Mouse (Mus musculus): Measurements from ENCODE around the gene Cyp2j6. TPM values are rescaled to one million over a fixed set of nuclear protein-coding genes. Genes with fewer than 3 reads are reported as not detected.
"Not testable (repeated sequence)": the region's sequence is repeated elsewhere in the genome, so short reads cannot be mapped to it uniquely, and the experiment has no call there.

The Cyp2j6 gene
- total RNA-seq (2021): 1 to 10 TPM; 5.8 to 6.6 TPM
- long read RNA-seq, experiment 1, partial matches to known transcripts: 0 of 4 reads
- long read RNA-seq, experiment 1, other reads (novel, unspliced or antisense): 0 of 4 reads
- long read RNA-seq, experiment 2, transcript Cyp2j6-201 (9 exons, 3,605 nt): major isoform, 6 of 6 reads
- long read RNA-seq, experiment 2, partial matches to known transcripts: 0 of 6 reads
- long read RNA-seq, experiment 2, other reads (novel, unspliced or antisense): 0 of 6 reads

DNA sequence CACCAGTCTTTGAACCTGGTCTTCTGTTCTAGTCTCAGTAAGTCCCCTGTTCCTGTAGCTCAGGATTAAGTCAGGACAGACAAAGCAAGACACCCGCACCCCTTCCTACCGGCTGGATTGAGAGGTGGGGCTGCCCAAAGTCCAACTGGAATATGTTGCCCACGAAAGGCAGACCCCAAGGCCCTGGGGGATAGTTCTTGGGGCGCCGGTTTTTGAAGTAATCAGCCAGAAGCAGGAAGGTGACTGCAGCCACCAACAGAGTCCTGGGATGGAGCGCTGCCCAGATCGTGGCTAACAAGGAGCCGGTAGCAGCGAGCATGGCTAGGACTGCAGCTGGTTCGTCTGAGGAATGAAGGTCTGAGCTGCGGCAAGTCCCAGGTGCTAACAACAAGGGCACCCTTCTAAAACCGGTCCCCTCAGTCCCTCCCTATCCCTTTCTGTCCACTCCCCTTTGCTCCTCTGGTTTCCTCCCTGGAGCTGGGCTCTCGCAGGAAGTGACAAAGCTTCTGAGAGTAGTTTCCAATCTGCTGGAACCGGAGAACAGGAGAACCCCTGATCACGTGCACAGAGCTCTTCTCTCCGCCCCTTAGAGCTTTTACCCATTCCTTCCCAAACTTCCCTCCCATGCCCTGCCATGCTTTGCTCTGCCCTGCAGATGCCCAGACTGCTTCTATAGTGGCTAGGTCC lies at the start of gene Cyp2j6:
Gene Cyp2j6 (minus strand): TSS at position 529 of the 687 bp plus-strand sequence.
- DNase-seq: peak; percentile 49 to 53

DNA sequence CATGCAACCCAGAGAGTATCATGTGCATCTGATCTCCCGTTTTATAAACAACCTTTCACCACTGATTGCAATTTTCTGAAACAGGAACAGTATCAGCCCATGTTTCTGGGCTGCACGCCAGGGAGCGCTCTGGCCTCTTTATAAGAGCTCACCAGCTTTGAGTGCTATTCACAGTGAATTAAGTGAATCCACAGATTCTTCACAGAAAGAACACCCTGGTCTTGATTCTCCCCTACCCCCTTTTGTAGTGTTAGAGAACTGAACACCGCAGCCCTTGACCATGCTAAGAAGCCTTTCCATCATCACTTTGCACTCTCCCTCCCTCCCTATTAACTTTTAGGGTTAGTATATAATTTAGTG lies 38.3 kb upstream of the Cyp2j6 start:
- peak; percentile 53 to 64 for DNase-seq

DNA sequence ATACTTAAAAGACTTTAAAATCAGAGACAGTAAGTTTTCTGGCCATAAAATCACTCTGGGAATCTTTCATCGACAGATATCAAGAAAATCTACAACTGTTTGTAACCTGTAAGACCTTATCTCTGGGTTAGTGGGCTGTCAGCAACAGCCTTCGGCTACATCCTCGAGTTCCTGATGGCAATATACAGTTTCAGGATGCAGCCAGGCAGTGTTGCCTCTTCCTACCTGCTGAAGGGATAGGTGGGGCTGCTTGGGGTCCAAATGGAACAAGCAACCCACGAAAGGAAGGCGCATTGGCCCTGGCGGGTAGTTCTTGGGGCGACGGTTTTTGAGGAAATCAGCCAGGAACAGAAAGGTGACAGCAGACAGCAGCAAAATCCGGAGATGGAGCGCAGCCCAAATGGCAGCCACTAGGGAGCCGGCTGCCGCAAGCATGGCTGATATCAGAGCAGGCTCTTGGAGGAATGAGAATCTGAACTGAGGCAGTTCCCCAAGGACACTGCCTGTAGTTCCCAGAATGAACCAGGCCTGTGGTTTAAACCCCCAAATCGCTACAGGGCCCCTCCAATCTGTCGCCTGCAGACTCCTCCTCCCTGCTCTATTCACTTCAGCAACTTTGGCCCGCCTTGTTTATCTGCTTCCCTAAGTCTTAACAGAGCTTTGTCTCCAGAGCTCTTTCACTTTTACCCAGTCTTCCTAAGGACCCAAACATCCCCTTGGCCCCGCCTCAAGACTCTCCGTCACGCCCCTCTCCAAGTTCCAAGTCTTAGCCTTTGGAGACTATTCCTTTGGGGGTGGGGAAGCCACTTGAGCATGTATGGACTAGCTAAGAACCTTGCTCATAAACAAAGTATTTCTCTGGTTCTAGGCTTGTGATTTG lies 37.7 kb upstream of the Cyp2j6 start, which contains the start of gene Cyp2j9:
Gene Cyp2j9 (minus strand): TSS at position 668 of the 880 bp plus-strand sequence.
- peak; percentile 23 to 49 for DNase-seq

DNA sequence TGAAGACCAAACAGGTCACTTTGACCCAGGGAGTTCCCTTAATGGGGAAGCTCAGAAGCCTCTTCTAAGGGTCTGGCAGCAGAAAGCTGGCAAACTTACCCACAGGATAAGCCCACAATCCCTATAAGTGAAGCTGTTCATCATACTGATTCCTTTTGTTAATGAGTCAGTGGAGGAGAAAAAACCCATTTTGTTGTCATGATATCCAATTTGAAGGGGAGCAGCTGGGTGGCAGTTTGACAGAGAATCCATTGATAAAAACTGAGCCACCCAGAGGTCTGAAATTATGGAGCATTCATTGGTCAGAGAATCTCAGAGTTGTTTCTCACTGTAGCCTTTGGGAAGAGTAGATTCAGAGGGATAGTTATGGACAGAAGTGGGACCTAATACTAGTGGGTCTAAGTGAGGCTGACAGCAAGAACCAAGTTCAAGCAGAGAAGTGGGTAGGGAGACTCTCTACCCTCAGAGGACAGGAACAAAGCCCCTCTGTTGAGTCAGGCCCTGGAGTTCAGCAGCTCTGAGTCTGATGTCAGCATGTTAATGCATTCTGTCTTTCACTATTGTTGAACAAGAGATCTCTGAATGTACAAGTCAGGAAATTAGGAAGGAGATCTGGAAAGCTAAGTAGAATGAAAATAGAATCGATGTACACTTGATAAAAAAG lies 28.1 kb upstream of the Cyp2j6 start:
- DNase-seq: no peak

DNA sequence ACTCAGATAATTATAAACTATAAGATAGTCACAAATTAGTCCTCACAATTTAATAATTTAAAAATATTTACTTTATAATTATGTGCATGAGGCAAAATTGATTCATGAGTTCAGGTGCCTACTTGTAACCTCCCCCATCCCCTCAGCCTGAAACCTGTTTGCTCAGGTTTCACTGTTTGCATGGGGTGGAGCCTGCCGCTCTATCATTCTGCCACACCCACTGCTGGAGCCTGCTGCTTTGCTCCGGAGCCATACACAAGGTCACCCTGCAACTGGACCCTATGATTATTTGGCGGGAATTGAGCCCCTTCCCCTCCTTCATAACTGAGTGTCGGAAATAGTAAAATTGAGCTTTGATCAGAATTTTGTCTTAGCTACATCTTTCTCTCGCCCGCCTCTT lies 26.9 kb upstream of the Cyp2j6 start:
- not testable (repeated sequence) for DNase-seq

DNA sequence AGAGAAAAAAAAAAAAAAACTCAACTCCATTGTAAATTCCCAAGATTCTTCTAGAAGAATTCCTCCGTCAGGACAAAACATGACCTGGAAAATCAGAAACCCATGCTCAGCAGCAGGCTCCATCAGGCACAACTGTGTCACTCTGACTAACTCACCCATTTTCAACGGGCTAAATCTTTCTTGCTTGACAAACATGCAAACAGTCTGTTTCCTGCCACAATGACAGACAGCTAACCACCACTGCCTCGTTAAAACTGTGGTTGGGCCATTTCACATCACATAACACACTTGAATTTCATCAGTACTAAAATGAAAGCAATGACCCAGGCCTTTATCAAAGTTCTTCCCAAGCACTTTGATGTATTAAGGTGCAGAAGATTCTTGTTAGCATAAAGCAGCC lies 16.0 kb upstream of the Cyp2j6 start:
- DNase-seq: no peak

DNA sequence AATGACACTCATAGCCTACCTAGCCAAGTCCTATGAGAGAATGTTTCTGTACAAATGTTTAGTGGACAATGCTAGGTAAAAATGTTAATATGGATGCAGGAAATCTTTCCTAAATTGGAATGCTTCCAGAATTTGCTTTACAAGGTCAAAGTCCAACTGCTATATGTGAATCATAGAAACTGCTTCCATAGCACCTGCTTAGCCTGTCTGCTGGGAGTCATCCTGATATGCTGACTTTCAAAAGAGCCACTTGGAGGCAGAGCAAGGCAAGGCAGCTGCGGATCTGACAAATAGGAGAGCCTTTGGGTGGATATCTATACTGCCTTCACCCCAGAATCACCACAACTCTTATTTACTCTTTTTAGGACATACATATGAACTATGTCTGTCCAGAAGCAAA lies 14.5 kb upstream of the Cyp2j6 start:
- DNase-seq: no peak

DNA sequence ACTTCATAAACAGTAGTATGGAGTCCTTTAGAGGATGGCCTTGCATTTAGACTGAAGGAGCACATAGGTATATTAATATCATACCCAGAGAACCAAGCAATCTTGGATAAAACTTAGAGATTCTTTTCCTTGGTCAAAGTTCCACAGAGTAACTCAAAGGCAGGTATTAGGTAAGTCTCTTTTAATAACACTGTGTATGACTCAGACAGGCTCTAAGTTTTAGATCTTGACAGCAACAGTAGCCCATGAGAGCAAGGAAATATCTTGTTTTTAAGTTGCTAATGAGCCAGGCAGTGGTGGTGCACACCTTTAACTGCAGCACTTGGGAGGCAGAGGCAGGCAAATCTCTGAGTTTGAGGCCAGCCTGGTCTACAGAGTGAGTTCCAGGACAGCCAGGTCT lies 12.3 kb upstream of the Cyp2j6 start:
- no peak for DNase-seq

DNA sequence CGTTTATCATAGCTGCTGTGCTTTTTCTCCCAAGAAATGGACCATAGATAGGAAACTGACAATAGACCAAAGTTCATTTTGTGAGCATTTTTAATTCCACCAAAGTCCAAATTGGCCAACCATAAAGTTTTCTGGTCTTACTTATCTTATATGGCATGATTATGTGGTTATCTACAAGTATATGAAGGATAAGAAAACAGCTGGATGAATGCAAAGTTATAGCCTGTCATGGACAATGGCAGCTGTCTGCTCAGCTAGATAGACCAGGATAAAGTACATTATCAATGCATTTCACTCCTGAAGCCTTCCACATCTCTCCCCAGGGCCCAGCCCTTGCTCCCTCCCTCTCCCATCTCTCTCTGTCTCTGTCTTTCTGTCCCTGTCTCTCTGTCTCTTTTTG lies 7.0 kb upstream of the Cyp2j6 start:
- no peak for DNase-seq

DNA sequence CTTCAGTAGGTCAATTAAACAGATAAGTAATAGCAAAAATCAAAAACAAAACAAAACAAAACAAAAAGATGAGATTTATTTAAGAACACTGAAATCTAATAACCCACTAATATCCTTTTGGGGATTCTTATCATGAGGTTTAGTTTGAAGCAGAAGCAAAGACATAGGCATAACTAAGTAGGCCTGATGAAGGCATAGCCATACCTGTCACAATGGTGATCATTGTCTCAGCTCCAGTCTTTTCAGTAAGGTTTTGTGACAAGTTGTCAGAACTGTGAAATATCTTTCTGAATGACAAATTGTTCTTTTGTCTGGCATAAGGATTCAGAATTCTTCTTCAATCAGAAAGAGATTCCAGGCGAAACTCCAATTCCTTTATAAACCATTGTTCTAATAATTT lies 6.3 kb upstream of the Cyp2j6 start:
- DNase-seq: no peak

DNA sequence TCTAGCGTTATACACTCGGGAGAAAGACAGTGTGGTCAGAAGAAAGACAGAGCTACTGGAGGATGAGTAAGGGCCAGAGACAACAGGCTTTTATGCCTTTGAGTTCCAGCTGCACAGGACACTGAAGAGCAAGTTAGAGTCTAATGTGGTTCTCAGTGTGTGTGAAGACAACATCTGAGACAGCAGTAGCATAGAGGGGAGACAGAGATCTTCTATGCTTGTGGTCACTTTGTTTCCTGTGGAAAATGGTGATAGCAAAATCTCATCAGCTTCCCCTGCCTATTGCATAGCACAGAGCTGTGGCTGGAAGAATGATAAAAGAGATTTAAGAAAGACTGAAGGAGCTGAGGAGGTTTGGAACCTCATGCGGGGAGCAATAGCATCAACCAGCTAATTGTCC lies 1.8 kb downstream of the Cyp2j6 start:
- DNase-seq: no peak

DNA sequence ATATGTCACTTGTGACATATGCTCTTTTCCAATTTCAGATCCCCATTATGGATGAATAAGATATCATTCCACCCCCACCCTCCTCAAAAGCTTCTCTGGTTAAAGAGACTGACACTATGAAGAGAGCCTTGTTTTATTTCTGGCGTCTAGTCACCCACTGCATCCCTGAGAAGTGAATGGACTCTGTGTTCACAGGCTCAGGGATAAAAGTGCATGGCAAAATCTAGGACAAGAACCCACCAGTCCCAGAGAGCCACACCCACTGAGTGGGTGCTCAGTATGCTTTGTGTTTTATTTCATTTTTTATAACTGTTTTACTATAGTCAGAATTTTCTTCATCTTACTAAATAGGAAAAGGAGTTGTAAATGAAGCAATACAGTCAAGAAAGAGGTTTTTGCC lies 7.5 kb downstream of the Cyp2j6 start:
- DNase-seq: no peak

DNA sequence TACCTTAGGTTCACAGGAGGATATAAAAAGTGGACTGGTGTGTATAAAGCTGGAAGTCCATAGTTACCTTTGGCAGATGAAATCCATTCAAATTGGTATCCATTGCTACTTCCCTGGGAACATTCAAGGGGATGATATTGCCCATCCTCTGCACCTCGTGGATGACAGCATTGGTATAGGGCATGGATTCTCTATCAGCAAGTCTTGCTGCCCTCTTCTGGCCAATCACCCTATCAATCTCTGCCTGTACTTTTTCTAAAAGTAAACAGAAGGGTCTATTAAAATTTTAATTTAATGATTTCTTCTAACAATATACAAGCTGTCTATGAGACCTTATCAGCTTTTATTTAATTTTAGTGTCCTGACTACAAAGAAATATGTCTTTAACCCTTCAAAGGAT lies 27.7 kb downstream of the Cyp2j6 start:
- peak; percentile 1 to 9 for DNase-seq

DNA sequence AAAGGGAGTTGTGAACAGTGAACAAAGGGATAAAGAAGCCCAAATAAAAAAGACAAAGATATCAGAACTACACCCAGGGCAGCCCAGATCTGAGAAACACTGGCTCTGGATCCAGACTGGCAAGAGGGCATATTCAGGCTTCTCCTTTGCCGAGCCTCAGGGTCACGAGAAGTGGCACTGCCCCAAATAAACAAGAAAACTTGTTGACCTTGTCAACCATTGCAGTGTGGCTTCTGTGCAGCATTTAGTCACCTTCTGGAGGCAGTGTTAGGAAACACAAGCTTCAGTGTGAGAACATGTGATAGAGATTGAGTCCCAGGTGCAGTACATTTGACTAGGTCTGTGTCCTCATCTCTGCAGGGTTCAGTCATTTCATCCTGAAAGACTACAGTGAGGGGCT lies 31.2 kb downstream of the Cyp2j6 start:
- peak; percentile 4 to 28 for DNase-seq

DNA sequence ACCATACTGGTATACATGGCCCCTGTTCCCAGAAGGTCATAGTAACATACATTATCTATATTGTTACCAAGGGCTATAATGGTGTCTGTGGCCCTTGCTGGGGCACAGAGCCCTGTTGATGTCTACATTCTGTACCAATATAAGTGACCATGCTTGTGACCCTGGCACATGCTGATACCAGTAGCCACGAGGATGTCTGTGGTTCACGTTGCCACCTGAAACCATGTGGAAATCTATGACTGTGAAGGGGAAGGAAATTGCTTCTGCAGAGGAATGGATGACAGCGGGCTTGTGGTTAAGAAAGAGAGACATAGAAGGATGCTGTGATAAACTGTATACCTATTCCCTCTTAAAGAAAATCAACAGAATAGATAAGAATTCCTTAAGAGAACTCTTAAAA lies 43.4 kb downstream of the Cyp2j6 start:
- no peak for DNase-seq

DNA sequence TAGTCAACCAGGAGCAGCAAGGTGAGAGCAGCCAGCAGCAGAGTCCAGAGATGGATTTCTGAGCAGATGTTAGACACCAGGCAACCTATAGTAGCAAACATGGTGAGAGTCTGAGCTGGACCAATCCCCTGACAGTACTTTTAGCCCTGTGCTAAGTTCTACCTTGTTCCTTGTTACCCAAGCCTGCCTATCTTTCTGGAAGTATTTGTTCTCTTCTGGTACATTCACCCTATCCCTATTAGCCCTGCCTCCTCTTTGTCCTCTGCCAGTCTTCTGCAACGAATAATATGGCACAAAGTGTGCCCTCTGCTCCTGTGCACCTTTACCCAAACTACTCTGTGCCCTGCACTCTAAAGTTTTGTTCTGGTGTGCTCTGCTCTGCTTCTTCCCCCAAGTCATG lies 46.2 kb downstream of the Cyp2j6 start, which contains the start of gene Cyp2j8:
Gene Cyp2j8 (minus strand): TSS at position 101 of the 400 bp plus-strand sequence.
- no peak for DNase-seq

Other genes with a start within 250 kb of the Cyp2j6 start
- gene Cyp2j11, start 205.0 kb downstream of the Cyp2j6 start, total RNA-seq (2021): not detected
- not detected for gene Cyp2j8, start 46.3 kb downstream of the Cyp2j6 start, total RNA-seq (2021)
- gene Cyp2j9, start 37.9 kb upstream of the Cyp2j6 start, total RNA-seq (2021): 1 to 10 TPM in 1 of 2 experiments, under 1 TPM in 1; 0.89 to 1.6 TPM
- not detected for gene Cyp2j5, start 110.5 kb upstream of the Cyp2j6 start, total RNA-seq (2021)
- gene Gm12695, start 231.5 kb upstream of the Cyp2j6 start, total RNA-seq (2021): not detected

Measured in adrenal gland, postnatal 36 days (tissue).